Mouse (Mus musculus) forebrain, postnatal 0 days (tissue): ENCODE data around the gene Recql5. TPM values are rescaled to one million over a fixed set of nuclear protein-coding genes. Genes with fewer than 3 reads are reported as not detected.
A peak's percentile ranks its signal among the peaks of the same experiment; 100 is the strongest.

Experiments used
- ATAC-seq: fragments of 200-750 bp; cut with Nextera tagmentation; 2 replicates; pipeline ENCODE4 v1.8.0; 2017; ENCODE audit warnings: mild to moderate bottlenecking, moderate library complexity
- DNase-seq: peaks from one replicate; pipeline ENCODE4 v3.0.0-alpha.2; 2015
- H3K27ac ChIP-seq: fragments of 300-500 bp; sonication (generic); 2 replicates; pipeline ENCODE4 v1.5.1; 2014; ENCODE audit warnings: low read depth, mild to moderate bottlenecking, antibody characterized with exemption, low read length, moderate library complexity, mixed read lengths
- H3K27me3 ChIP-seq: fragments of 300-500 bp; sonication (generic); 2 replicates; pipeline ENCODE4 v1.6.1; 2014; ENCODE audit warnings: mild to moderate bottlenecking, low read length, mixed read lengths; ENCODE audit not compliant: insufficient read depth
- H3K36me3 ChIP-seq: fragments of 300-500 bp; sonication (generic); 2 replicates; pipeline ENCODE4 v1.6.1; 2014; ENCODE audit warnings: mild to moderate bottlenecking, moderate library complexity; ENCODE audit not compliant: insufficient read depth
- H3K4me1 ChIP-seq: fragments of 300-500 bp; sonication (generic); 2 replicates; pipeline ENCODE4 v1.6.1; 2014; ENCODE audit warnings: antibody characterized with exemption; ENCODE audit not compliant: insufficient read depth
- H3K4me2 ChIP-seq: fragments of 300-500 bp; sonication (generic); 2 replicates; pipeline ENCODE4 v1.6.1; 2014; ENCODE audit warnings: low read depth, mild to moderate bottlenecking, moderate library complexity
- H3K4me3 ChIP-seq: fragments of 300-500 bp; sonication (generic); 2 replicates; pipeline ENCODE4 v1.5.1; 2014; ENCODE audit warnings: low read depth, low read length, mixed read lengths
- H3K9ac ChIP-seq: fragments of 300-500 bp; sonication (generic); 2 replicates; pipeline ENCODE4 v1.6.1; 2014; ENCODE audit warnings: mild to moderate bottlenecking
- H3K9me3 ChIP-seq: fragments of 300-500 bp; sonication (generic); 2 replicates; pipeline ENCODE4 v1.6.1; 2016; ENCODE audit warnings: low read length
- CTCF ChIP-seq: sonication (generic); IDR thresholded peaks from 2 replicates; pipeline ENCODE4 v1.5.1; 2016; ENCODE audit warnings: antibody characterized with exemption, control low read depth, low read depth
- WGBS: fragments of 180-500 bp; shearing (Covaris S2); extraction: QIAGEN DNeasy Blood & Tissue Kit; methylation state at CpG from one replicate; pipeline ENCODE4 v1.1.7; 2014; 5-methylcytosine and 5-hydroxymethylcytosine counted together
- polyA plus RNA-seq: library from polyadenylated mRNA; unstranded; fragments of >200 nt; fragmentation: Nextera tagmentation; extraction: Ambion mirVana; gene quantifications from 2 replicates; pipeline ENCODE4 v1.2.1, GENCODE M21; 2015
- total RNA-seq: library from RNA; depleted of rRNA; stranded (reverse); fragments of >200 nt; gene quantifications from 2 replicates; pipeline ENCODE4 v1.2.3, GENCODE M21; 2014

Recql5 gene
- total and polyA plus RNA-seq, 2 experiments from 2014 or later, result 8.4 to 18.9 TPM

DNA sequence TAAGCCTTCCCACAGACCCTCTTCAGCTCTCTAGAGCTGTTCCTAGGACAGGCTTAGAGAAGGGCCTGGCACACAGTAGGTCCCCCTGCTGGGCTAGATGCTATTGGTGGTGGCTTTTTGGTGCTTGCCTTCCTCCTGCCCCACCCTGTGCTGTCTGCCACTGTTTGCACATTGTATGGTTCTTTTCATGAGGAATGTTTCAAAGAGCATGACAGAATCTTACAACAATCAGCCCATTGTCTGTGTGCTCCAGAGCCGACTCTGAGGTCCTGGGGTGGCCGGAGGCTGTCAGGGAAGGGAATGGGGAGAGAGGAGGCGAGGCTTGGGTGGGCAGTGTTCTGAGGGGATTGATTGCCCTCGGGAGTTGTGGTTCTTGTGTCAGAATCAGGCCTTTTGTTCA is 23.2 kb upstream of the Recql5 start:
- no peak for TF ChIP-seq CTCF
- no peak overlapping the region for H3K27ac ChIP-seq
- no peaks in the 10 kb centered on the region for H3K27me3 ChIP-seq
- WGBS, result 16% methylated on average over 4 of the region's 4 CpGs
- no peaks in the 10 kb centered on the region for H3K4me1 ChIP-seq
- DNase-seq (no peak), ATAC-seq (peak; percentile 42)
- H3K36me3 ChIP-seq, result peaks cover 61% of the 10 kb centered on the region
- no peak overlapping the region for H3K4me2 ChIP-seq
- H3K9ac ChIP-seq, result no peak overlapping the region
- no peak overlapping the region for H3K4me3 ChIP-seq
- H3K9me3 ChIP-seq, result no peaks in the 10 kb centered on the region

DNA sequence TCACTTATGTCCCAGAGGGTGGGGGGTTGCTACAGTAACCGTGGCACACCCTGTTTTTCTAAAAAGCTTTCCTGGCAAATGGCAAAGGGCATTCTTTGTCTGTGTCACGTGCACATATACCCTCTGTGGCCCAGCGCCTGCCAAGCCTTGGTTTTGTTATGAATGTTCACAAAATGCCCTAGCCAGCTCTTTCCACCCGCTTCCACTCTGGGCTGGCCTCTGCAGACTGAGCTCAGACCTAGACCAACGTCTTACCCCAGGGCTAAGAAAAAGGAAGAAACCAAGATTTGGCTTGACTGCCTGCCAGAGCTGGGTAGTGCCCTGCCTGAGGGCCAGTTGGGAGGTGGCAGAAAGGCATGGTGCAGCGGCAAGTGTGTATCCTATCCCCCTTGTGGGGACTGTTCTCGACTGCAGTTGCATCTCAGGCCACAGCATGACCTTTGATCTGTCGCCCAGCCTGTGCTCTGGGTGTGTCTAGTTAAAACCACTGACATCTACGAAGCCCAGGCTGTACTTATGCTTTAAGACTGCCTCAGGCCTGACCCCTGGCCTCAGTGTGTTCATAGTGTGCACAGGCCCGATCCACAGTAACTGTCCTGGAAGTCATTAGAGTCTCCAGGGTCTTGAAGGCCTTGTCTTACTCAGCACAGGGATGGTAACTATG is 22.1 kb upstream of the Recql5 start:
- TF ChIP-seq CTCF, result no peak
- H3K27ac ChIP-seq, result no peak overlapping the region; the same call in 1 of the 2 replicates
- DNase-seq (no peak), ATAC-seq (peak; percentile 50; the same call in 1 of the 2 replicates)
- no peak overlapping the region for H3K4me3 ChIP-seq
- no peak overlapping the region for H3K9ac ChIP-seq
- H3K9me3 ChIP-seq, result no peaks in the 10 kb centered on the region
- WGBS, result 51% methylated on average over 10 of the region's 10 CpGs
- H3K4me1 ChIP-seq, result no peaks in the 10 kb centered on the region
- peaks cover 55% of the 10 kb centered on the region for H3K36me3 ChIP-seq
- no peak overlapping the region for H3K4me2 ChIP-seq
- no peaks in the 10 kb centered on the region for H3K27me3 ChIP-seq

DNA sequence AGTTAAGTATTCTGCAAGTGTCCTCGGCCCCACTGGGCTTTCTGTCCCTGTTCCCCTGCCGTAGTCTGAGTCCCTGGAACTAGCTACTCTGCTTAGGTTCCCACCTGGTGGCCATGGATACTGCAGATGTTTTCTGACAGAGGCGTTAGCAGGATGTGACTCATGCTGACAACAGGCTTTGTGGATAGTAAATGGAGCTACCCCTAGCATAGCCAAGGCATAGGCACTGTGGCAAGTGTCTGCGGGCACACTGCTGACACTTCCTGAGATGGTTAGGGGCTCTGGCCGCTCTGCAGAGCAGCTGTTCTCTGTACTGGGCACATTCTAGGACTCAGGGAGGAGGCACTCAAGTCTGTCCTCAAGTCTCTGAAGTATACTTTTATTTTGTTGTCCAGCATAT is 21.4 kb upstream of the Recql5 start:
- TF ChIP-seq CTCF, result no peak
- no peak overlapping the region for H3K27ac ChIP-seq

DNA sequence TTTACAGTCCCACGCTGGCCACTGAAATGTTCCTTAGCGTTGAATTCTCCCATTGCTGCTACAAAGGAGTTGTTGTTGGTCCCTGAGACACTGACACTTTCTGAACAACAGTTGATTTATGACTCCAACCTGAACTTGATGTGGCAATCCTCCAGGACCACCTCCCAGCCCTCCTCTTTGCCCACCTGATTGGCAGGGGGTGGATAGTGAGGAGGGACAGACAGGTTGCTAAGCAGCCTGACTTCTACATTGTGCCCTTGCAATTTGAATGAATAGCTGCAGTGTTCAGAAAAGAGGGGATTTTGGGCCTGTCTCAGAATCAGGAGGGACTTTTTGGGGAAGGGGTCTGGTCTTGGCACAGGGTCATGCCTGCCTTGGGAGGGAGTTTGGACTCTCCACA is 17.4 kb upstream of the Recql5 start:
- no peak overlapping the region for H3K9ac ChIP-seq
- no peak for TF ChIP-seq CTCF
- H3K4me3 ChIP-seq, result no peak overlapping the region
- no peak overlapping the region for H3K27ac ChIP-seq
- no peak for ATAC-seq
- WGBS, result 88% methylated on average over 2 of the region's 2 CpGs
- DNase-seq, result no peak
- no peaks in the 10 kb centered on the region for H3K9me3 ChIP-seq
- H3K4me2 ChIP-seq, result no peak overlapping the region
- H3K36me3 ChIP-seq, result peaks cover 64% of the 10 kb centered on the region
- no peaks in the 10 kb centered on the region for H3K27me3 ChIP-seq
- H3K4me1 ChIP-seq, result no peaks in the 10 kb centered on the region

More for the DNA sequence above, 21.4 kb upstream of the Recql5 start:
- H3K36me3 ChIP-seq, result peaks cover 49% of the 10 kb centered on the region
- 71% methylated on average over 5 of the region's 5 CpGs for WGBS
- no peaks in the 10 kb centered on the region for H3K27me3 ChIP-seq
- ATAC-seq (no peak), DNase-seq (no peak)
- H3K9me3 ChIP-seq, result no peaks in the 10 kb centered on the region
- H3K9ac ChIP-seq, result no peak overlapping the region
- H3K4me1 ChIP-seq, result no peaks in the 10 kb centered on the region
- no peak overlapping the region for H3K4me3 ChIP-seq
- no peak overlapping the region for H3K4me2 ChIP-seq

DNA sequence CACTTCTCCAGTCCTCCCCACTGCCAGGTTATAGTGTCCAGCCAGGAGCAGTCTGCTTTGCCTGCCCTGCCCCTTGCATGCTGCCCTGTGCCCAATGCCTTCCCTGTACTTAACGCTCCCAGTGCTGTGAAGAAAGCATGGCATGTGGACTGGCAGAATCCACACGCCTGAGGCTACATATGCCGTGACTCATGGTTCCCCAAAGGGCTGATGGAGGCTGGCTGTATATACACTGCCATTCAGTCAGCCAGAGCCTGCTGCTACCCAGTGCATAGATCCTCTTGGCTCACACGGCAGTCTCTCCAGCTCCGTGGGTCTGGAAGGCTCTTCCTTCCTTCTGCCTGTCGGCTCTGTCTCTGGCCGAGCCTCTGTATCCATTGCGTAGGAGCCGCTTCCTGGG is 15.0 kb upstream of the Recql5 start:
- ATAC-seq (no peak), DNase-seq (no peak)
- H3K9me3 ChIP-seq, result no peaks in the 10 kb centered on the region
- H3K9ac ChIP-seq, result no peak overlapping the region
- H3K4me1 ChIP-seq, result no peaks in the 10 kb centered on the region
- 92% methylated on average over 9 of the region's 9 CpGs for WGBS
- TF ChIP-seq CTCF, result no peak
- no peak overlapping the region for H3K4me3 ChIP-seq
- H3K4me2 ChIP-seq, result no peak overlapping the region
- peaks cover 72% of the 10 kb centered on the region for H3K36me3 ChIP-seq
- no peaks in the 10 kb centered on the region for H3K27me3 ChIP-seq
- H3K27ac ChIP-seq, result no peak overlapping the region

DNA sequence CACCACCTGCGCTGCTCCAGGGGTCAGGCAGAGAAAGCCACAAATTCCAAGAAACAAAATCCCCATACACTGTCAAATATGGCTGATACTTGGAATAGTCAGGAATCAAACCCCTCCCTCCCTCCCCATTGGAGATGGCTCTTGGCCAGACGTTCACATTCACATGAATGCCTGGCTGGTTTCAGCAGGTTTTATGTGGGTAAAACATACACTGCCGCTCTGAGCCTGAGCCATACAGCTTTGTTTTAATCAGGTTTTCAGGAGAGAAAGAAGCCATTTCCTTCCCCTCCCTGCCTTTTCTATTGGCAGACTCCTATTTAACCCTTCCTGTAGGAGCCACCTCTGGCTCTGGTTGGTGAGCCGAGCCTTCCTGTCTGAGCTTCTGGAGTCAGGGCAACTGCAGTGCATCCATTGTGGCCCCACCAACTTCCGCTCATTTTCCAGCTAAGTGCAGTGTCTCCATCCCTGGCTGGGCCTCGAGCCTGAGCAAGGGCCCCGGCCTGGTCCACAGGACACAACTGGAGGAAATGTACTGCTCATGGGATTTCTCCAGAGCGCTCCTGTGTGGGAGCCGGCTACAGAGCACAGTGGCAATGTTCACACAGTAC is 13.0 kb upstream of the Recql5 start:
- Histone ChIP-seq H3K9ac (no peak overlapping the region), H3K36me3 (peaks cover 78% of the 10 kb centered on the region), H3K27ac (no peak overlapping the region), H3K27me3 (no peaks in the 10 kb centered on the region), H3K4me3 (no peak overlapping the region), H3K9me3 (no peaks in the 10 kb centered on the region), H3K4me2 (no peak overlapping the region), H3K4me1 (no peaks in the 10 kb centered on the region)
- DNase-seq, result no peak
- 79% methylated on average over 9 of the region's 9 CpGs for WGBS
- ATAC-seq, result no peak; the same call in 1 of the 2 replicates
- no peak for TF ChIP-seq CTCF

DNA sequence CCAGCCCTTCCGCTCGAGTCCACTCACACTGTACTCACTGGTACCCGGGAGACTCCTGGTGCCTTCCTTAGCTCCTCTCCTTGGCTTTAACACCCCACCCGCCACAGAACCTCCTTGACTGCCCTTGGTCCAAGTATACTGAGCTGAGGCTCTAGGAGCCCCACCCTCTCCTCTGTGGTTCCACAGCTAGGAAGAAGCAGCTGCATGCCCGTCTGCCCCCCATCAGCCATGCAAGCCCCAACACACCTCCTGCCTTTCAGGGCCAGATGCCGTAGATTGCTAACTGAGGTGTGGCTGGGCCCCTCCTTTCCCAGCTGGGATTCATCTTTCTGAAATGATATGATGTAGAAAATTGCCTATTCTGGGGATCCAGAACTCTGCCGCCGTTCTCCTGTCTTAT is 12.0 kb upstream of the Recql5 start:
- Histone ChIP-seq H3K4me2 (no peak overlapping the region), H3K4me3 (no peak overlapping the region), H3K9ac (no peak overlapping the region), H3K9me3 (no peaks in the 10 kb centered on the region), H3K4me1 (no peaks in the 10 kb centered on the region), H3K27ac (no peak overlapping the region), H3K27me3 (no peaks in the 10 kb centered on the region), H3K36me3 (peaks cover 84% of the 10 kb centered on the region)
- no peak for TF ChIP-seq CTCF
- DNase-seq, result no peak
- WGBS, result 94% methylated on average over 8 of the region's 8 CpGs
- ATAC-seq, result no peak
